Mouse (Mus musculus) liver, embryonic 12.5 days (tissue): ENCODE results near the gene Cog4. TPM values are rescaled to one million over a fixed set of nuclear protein-coding genes. Genes with fewer than 3 reads are reported as not detected.
"Not testable (repeated sequence)": the region's sequence is repeated elsewhere in the genome, so short reads cannot be mapped to it uniquely, and the experiment has no call there.

Source experiments
- ATAC-seq: fragments of 200-750 bp; cut with Nextera tagmentation; 2 replicates; pipeline ENCODE4 v1.8.0; 2017; ENCODE audit warnings: moderate number of reproducible peaks, mild to moderate bottlenecking, moderate library complexity
- H3K27ac ChIP-seq: fragments of 300-500 bp; sonication (generic); 2 replicates; pipeline ENCODE4 v1.5.1; 2016; ENCODE audit warnings: mild to moderate bottlenecking
- H3K27me3 ChIP-seq: fragments of 300-500 bp; sonication (generic); replicated peaks from 2 replicates; pipeline ENCODE4 v1.6.1; 2016; ENCODE audit warnings: mild to moderate bottlenecking, moderate library complexity
- H3K36me3 ChIP-seq: fragments of 300-500 bp; sonication (generic); 2 replicates; pipeline ENCODE4 v1.6.1; 2016; ENCODE audit warnings: mild to moderate bottlenecking, moderate library complexity
- H3K4me1 ChIP-seq: fragments of 300-500 bp; sonication (generic); 2 replicates; pipeline ENCODE4 v1.6.1; 2016
- H3K4me2 ChIP-seq: fragments of 300-500 bp; sonication (generic); 2 replicates; pipeline ENCODE4 v1.6.1; 2016; ENCODE audit warnings: mild to moderate bottlenecking, moderate library complexity
- H3K4me3 ChIP-seq: fragments of 300-500 bp; sonication (generic); 2 replicates; pipeline ENCODE4 v1.5.1; 2016; ENCODE audit warnings: mild to moderate bottlenecking, moderate library complexity
- H3K9ac ChIP-seq: fragments of 300-500 bp; sonication (generic); 2 replicates; pipeline ENCODE4 v1.6.1; 2016; ENCODE audit warnings: mild to moderate bottlenecking, moderate library complexity
- H3K9me3 ChIP-seq: fragments of 300-500 bp; sonication (generic); replicated peaks from 2 replicates; pipeline ENCODE4 v1.6.1; 2016; ENCODE audit warnings: mild to moderate bottlenecking, moderate library complexity
- WGBS: fragments of 180-500 bp; shearing (Covaris S2); methylation state at CpG from one replicate; pipeline ENCODE4 v1.1.7; 2016; ENCODE audit not compliant: insufficient replicate concordance; 5-methylcytosine and 5-hydroxymethylcytosine counted together
- polyA plus RNA-seq: library from polyadenylated mRNA; unstranded; fragments of >200 nt; fragmentation: Nextera tagmentation; extraction: Ambion mirVana; gene quantifications from 2 replicates; pipeline ENCODE4 v1.2.1, GENCODE M21; 2016

Gene Cog4
- polyA plus RNA-seq, 1 experiment from 2014 or later: 45.1 TPM

DNA sequence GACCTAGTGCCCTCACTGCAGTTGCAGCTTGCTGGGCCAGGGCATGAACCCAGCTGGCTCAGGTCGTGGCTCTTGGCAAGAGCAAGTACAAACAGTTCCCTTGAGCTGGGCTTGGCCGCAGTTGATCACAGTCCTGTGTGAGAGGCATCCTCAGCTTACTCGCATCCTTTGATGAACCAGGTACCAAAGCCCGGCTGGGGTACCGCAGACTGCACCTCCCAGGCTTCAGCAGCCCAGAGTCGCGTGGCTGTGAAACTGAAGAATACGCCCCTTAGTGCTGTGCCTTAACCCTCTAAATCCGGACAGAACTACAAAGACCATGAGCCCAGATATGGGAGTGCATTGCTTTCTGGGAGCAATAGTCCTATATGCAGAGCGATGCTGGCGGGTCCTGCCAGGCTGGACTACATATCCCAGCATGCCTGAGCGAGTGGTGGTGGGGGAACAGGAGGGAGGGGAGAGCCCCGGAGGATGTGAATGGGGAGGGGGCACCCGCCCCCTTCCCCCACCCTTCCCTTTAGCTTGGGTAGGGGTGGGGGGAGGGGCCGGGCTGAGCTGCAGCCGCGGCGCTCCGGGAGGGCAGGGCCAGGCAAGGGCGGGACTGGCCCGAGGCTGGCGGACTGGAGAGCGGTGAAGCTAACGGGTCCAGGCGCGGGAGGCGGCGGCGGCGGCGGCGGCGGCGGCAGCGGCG lies 73.1 kb downstream of the Cog4 start, which contains the start of gene St3gal2:
Gene St3gal2 (plus strand): TSS at position 582 of the 691 bp plus-strand sequence.
- WGBS: 5% methylated on average over 15 of the region's 36 CpGs
- H3K4me1 ChIP-seq: peaks cover 63% of the 10 kb centered on the region
- peak within 1 kb of the TSS; percentile 91 for H3K9ac ChIP-seq
- H3K9me3 ChIP-seq: no peaks in the 10 kb centered on the region
- peak; percentile 86 for ATAC-seq
- peak within 1 kb of the TSS; percentile 98 for H3K27ac ChIP-seq
- peaks cover 27% of the 10 kb centered on the region for H3K36me3 ChIP-seq
- H3K4me2 ChIP-seq: peak within 1 kb of the TSS; percentile 87
- peak within 1 kb of the TSS; percentile 89 for H3K4me3 ChIP-seq
- H3K27me3 ChIP-seq: no peaks in the 10 kb centered on the region

DNA sequence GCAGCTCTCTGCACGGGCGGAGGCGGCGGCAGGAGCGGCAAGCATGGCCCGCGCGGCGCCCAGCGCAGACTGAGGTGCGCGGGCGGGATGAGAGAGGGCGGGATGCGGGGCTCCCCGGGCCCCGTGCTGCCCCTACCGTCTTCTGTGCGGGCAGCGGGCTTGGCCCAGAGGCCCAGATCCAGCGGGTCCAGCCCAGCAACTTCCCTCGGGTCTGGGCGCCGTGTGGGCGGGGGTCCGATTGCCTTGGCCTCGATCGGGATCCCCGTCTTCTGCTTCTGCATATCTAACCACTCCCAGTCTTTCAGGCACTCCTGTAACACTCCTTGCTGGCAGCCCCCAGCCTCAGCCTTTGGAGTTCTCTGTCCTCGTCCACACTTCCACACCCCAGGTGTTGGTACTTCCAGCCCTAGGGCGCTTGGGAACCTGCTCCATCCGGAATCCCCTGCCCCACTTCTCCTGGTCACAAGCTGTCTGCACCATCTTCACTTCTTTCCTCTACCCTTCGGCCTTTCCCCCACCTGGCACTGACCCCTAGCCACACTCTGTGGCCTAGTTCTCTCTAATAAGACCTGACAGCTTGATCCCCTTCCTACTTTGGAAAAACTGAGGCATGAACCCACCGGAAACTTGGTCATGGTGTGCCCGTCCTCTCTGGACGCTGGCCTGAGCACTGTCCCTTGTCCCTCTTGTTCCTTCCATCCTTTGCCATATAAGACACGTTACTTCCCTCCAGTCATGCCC lies 73.8 kb downstream of the Cog4 start:
- peak overlapping the region; percentile 89 for H3K4me3 ChIP-seq
- 4% methylated on average over 31 of the region's 37 CpGs for WGBS

GRCm38 (mm10) chr8:110920773-110921277 lies 74.4 kb downstream of the Cog4 start:
- ATAC-seq: no peak

More for the DNA sequence above, 73.8 kb downstream of the Cog4 start:
- Histone ChIP-seq H3K4me1 (peaks cover 71% of the 10 kb centered on the region), H3K27ac (peak overlapping the region; percentile 98), H3K27me3 (no peaks in the 10 kb centered on the region), H3K9ac (peak overlapping the region; percentile 91), H3K4me2 (peak overlapping the region; percentile 87), H3K9me3 (no peaks in the 10 kb centered on the region), H3K36me3 (peaks cover 34% of the 10 kb centered on the region)
- ATAC-seq: peak; percentile 4

DNA sequence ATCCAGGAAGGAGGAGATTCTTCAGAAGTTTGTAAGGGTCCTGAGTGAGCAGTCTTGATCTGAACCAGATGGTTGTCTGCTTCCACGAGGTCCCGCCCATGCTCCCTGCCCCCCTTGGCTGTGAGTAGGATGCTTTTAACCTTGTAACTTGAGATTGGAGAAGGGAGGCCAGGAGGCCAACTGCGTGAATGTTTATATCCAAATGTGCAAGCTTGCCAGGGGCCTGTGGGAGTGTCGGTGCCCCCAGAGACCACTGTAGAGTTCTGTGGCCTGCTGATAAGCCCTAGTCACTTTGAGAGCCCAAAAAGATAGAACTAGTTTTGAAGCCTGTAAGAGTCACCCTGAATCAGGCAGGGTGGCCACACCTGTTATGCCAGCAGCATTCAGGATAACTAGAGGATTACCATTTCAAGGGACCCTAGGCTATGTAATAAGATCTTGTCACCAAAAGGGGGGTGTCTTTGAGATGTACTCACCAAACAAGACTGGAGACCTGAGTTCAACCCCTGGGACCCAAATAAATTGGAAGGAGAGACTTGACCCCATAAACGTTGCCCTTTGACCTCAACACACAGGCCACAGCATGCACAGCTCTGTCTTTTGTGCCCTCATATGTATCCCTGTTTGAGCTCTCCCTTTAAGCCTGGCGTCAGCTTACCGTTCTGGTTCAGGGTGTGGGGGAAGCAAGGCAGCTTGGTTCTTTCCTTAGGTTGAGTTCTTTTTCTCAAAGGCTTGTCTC lies 75.3 kb downstream of the Cog4 start:
- Histone ChIP-seq H3K4me2 (peak overlapping the region; percentile 87), H3K27me3 (no peaks in the 10 kb centered on the region), H3K4me3 (peak overlapping the region; percentile 89), H3K36me3 (peaks cover 39% of the 10 kb centered on the region), H3K9ac (peak overlapping the region; percentile 91), H3K4me1 (peaks cover 85% of the 10 kb centered on the region), H3K27ac (peak overlapping the region; percentile 98), H3K9me3 (no peaks in the 10 kb centered on the region)
- peak; percentile 85 for ATAC-seq
- WGBS: 16% methylated on average over 7 of the region's 7 CpGs

More at GRCm38 (mm10) chr8:110920773-110921277, 74.4 kb downstream of the Cog4 start:
- Histone ChIP-seq H3K4me2 (peak overlapping the region; percentile 87), H3K4me1 (peaks cover 77% of the 10 kb centered on the region), H3K36me3 (peaks cover 39% of the 10 kb centered on the region), H3K27ac (peak overlapping the region; percentile 98), H3K9ac (peak overlapping the region; percentile 91), H3K4me3 (peak overlapping the region; percentile 89), H3K27me3 (no peaks in the 10 kb centered on the region), H3K9me3 (no peaks in the 10 kb centered on the region)
- 32% methylated on average over 3 of the region's 3 CpGs for WGBS

DNA sequence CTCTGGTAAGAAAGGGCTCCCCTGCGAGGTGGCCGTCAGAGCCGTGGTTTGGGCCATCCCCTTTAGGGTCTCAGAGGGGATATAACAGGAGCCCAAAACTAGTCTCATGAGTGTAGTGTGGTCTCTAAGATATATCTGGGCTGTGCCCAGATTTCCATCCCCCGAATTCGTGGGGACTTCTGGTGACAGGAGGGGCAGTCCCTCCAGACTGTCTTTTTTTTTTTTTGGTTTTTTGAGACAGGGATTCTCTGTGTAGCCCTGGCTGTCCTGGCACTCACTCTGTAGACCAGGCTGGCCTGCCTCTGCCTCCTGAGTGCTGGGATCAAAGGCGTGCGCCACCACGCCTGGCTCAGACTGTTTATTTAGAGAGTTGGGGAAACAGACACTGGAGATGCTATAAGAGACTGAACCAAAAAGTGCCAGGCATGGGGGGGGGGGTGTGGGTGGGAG lies 79.3 kb downstream of the Cog4 start:
- Histone ChIP-seq H3K27me3 (no peaks in the 10 kb centered on the region), H3K9ac (peak overlapping the region; percentile 50; the same call in 1 of the 2 replicates), H3K4me1 (peaks cover 100% of the 10 kb centered on the region), H3K4me3 (no peak overlapping the region), H3K27ac (peak overlapping the region; percentile 96), H3K9me3 (no peaks in the 10 kb centered on the region), H3K36me3 (peaks cover 55% of the 10 kb centered on the region), H3K4me2 (peak overlapping the region; percentile 48)
- ATAC-seq: no peak
- 68% methylated on average over 8 of the region's 8 CpGs for WGBS

DNA sequence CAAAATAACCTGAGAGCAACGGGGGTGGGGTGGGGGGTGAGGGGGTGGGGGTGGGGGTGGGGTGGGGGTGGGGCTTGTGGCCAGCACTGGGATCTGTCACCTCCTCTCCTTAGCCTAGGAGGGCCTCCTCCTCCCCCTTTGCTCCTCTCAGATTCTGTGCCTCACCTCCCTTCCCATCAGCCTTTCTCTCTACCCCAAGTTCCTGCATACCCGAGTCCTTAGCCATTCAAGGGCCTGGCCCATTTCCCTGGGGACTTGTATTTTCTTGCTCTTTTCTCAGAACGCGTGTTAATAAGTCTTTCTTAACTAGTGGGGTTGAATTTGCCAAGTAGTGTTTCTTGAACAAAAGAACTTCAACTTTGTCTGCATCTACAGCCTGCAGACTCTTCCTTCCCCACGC lies 80.3 kb downstream of the Cog4 start:
- peak overlapping the region; percentile 50 for H3K9ac ChIP-seq
- WGBS: 48% methylated on average over 5 of the region's 5 CpGs
- peaks cover 60% of the 10 kb centered on the region for H3K36me3 ChIP-seq
- H3K27me3 ChIP-seq: no peaks in the 10 kb centered on the region
- H3K4me2 ChIP-seq: peak overlapping the region; percentile 48
- 0 out of 2 replicates have a peak overlapping the region, but pooled peaks have one; percentile 6 for H3K4me3 ChIP-seq
- H3K4me1 ChIP-seq: peaks cover 100% of the 10 kb centered on the region
- no peaks in the 10 kb centered on the region for H3K9me3 ChIP-seq
- ATAC-seq: no peak
- H3K27ac ChIP-seq: peak overlapping the region; percentile 96

GRCm38 (mm10) chr8:110928435-110928834 lies 82.0 kb downstream of the Cog4 start:
- peak overlapping the region; percentile 68 for H3K9ac ChIP-seq
- H3K27me3 ChIP-seq: no peaks in the 10 kb centered on the region

DNA sequence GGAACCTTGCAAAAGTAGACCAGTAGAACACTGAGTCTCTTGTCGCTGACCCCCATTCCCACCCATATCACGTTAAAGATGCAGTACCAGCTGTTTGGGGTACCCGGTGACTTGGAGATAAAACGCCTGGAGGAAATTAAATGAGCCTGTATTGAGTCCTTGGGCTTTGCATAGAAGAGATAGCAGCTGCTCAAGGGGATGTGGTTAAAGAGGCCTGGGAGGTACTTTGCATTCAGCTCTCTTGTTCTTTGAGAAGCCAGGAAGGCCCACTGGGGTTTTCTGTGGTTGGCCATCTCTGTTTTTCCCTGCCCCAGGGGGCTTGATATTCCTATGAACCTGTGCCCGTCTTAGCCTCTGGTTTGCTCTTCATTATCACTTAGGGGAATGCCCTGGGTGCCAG lies 82.7 kb downstream of the Cog4 start:
- Histone ChIP-seq H3K9me3 (no peaks in the 10 kb centered on the region), H3K4me2 (peak overlapping the region; percentile 73), H3K4me1 (peaks cover 100% of the 10 kb centered on the region), H3K36me3 (peaks cover 42% of the 10 kb centered on the region), H3K27me3 (no peaks in the 10 kb centered on the region), H3K27ac (peak overlapping the region; percentile 96), H3K9ac (peak overlapping the region; percentile 68), H3K4me3 (peak overlapping the region; percentile 33)
- WGBS: 11% methylated on average over 5 of the region's 5 CpGs
- ATAC-seq: peak; percentile 84

More at GRCm38 (mm10) chr8:110928435-110928834, 82.0 kb downstream of the Cog4 start:
- peak overlapping the region; percentile 33 for H3K4me3 ChIP-seq
- no peaks in the 10 kb centered on the region for H3K9me3 ChIP-seq
- peak overlapping the region; percentile 96 for H3K27ac ChIP-seq
- H3K4me2 ChIP-seq: peak overlapping the region; percentile 73
- peaks cover 100% of the 10 kb centered on the region for H3K4me1 ChIP-seq
- ATAC-seq: peak; percentile 18; the same call in 1 of the 2 replicates
- peaks cover 47% of the 10 kb centered on the region for H3K36me3 ChIP-seq
- 28% methylated on average over 7 of the region's 7 CpGs for WGBS

DNA sequence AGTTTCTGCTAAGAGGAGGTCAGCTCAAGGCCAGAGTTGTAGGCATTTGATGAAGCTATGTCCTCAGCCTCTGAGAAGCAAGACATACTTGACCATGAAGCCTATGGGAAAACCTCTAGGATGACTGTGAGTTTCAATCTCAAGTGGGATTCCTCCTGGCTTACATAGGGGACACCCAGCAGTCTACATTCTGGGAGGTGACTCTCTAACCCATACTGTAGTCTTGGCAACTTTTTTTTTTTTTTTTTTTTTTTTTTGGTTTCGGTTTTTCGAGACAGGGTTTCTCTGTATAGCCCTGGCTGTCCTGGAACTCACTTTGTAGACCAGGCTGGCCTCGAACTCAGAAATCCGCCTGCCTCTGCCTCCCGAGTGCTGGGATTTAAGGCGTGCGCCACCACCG lies 83.3 kb downstream of the Cog4 start:
- Histone ChIP-seq H3K4me3 (peak overlapping the region; percentile 33), H3K36me3 (peaks cover 42% of the 10 kb centered on the region), H3K9ac (peak overlapping the region; percentile 68), H3K4me2 (peak overlapping the region; percentile 73), H3K27ac (peak overlapping the region; percentile 96), H3K4me1 (peaks cover 100% of the 10 kb centered on the region)
- not testable (repeated sequence) for H3K9me3 ChIP-seq, H3K27me3 ChIP-seq, ATAC-seq
- WGBS: 73% methylated on average over 8 of the region's 8 CpGs

- H3K27ac ChIP-seq: peak overlapping the region; percentile 96
- WGBS: 36% methylated on average over 12 of the region's 12 CpGs
- ATAC-seq: peak; percentile 68
- H3K9me3 ChIP-seq: no peaks in the 10 kb centered on the region
- H3K9ac ChIP-seq: peak overlapping the region; percentile 63
- peaks cover 45% of the 10 kb centered on the region for H3K36me3 ChIP-seq
- H3K4me2 ChIP-seq: peak overlapping the region; percentile 73
- H3K4me1 ChIP-seq: peaks cover 100% of the 10 kb centered on the region
- peak overlapping the region; percentile 40 for H3K4me3 ChIP-seq
- no peaks in the 10 kb centered on the region for H3K27me3 ChIP-seq
Observed at GRCm38 (mm10) chr8:110931176-110931939, 85.0 kb downstream of the Cog4 start.
